Mouse (Mus musculus): Measurements from ENCODE around the gene Dhx58.

The Dhx58 gene

GRCm38 (mm10) chr11:100729976-100730375 is 25.9 kb upstream of the Dhx58 start:
- TF ChIP-seq CTCF (conservative IDR thresholded peaks at IDR 0.05; ENCODE audit: low read length) (no peak), POU5F1 (IDR thresholded peaks at IDR 0.05; ENCODE audit: borderline replicate concordance, low read length) (no peak), NANOG (IDR thresholded peaks at IDR 0.05; ENCODE audit: borderline replicate concordance, low read length) (no peak)
- H3K27me3 ChIP-seq (ENCODE audit: insufficient read depth, low read length) = no peaks in the 10 kb centered on the region
- H3K4me3 ChIP-seq (replicated peaks; ENCODE audit: low read length) = no peak overlapping the region
- H3K4me1 ChIP-seq (replicated peaks; ENCODE audit: low read depth, low read length) = peaks cover 90% of the 10 kb centered on the region
- peaks cover 77% of the 10 kb centered on the region for H3K36me3 ChIP-seq (ENCODE audit: insufficient read depth, low read length)
- no peaks in the 10 kb centered on the region for H3K9me3 ChIP-seq (ENCODE audit: low read length)

DNA sequence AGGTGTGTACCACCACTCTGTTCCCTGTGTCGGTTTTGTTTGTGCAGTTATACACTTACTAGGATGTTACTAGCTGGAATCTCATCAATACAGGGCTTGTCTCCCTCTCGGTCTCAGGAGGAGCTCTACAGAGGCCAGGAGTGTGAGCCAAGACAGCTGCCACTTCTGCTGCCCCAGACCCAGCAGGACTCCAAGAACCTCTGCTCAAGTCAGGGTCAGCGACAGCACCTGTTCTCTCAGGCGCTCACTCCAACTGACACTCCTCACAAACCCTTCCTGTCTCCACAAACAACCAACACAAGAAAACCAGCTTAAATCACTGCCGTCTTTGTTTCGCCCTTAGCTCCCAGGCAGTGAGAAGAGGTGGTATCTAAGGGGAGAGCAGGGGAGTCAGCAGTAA is 24.5 kb upstream of the Dhx58 start:
- TF ChIP-seq POU5F1 (IDR thresholded peaks at IDR 0.05; ENCODE audit: borderline replicate concordance, low read length) (no peak), NANOG (IDR thresholded peaks at IDR 0.05; ENCODE audit: borderline replicate concordance, low read length) (no peak), CTCF (conservative IDR thresholded peaks at IDR 0.05; ENCODE audit: low read length) (no peak)

DNA sequence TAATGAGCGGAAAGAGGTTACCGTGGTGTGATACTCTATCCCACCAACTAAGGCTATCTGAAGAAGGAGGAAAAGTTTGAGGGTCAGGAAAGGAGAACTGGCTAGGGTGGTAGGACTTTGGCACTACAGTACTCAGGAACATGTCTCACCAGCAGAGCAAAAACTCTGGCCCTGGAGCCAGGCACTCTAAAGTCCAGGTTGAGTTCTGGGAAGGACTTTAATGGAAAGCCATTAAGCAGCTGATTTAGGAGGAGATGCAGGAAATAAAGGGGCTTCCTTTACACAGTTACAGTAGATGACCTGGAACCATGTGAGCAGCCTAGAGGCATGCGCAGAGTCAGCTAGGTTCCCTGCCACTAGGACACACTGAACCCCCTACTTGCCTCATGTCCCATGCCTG is 23.1 kb upstream of the Dhx58 start:
- Histone ChIP-seq H3K4me3 (replicated peaks; ENCODE audit: low read length) (no peak overlapping the region), H3K4me1 (replicated peaks; ENCODE audit: low read depth, low read length) (peaks cover 91% of the 10 kb centered on the region), H3K9me3 (ENCODE audit: low read length) (no peaks in the 10 kb centered on the region), H3K27me3 (ENCODE audit: insufficient read depth, low read length) (no peaks in the 10 kb centered on the region), H3K36me3 (ENCODE audit: insufficient read depth, low read length) (peaks cover 63% of the 10 kb centered on the region)
- TF ChIP-seq CTCF (conservative IDR thresholded peaks at IDR 0.05; ENCODE audit: low read length) = no peak
- TF ChIP-seq POU5F1 (IDR thresholded peaks at IDR 0.05; ENCODE audit: borderline replicate concordance, low read length) = no peak
- no peak for TF ChIP-seq NANOG (IDR thresholded peaks at IDR 0.05; ENCODE audit: borderline replicate concordance, low read length)

More for the DNA sequence above, 24.5 kb upstream of the Dhx58 start:
- H3K9me3 ChIP-seq (ENCODE audit: low read length) = no peaks in the 10 kb centered on the region
- H3K36me3 ChIP-seq (ENCODE audit: insufficient read depth, low read length) = peaks cover 77% of the 10 kb centered on the region
- peaks cover 92% of the 10 kb centered on the region for H3K4me1 ChIP-seq (replicated peaks; ENCODE audit: low read depth, low read length)
- no peak overlapping the region for H3K4me3 ChIP-seq (replicated peaks; ENCODE audit: low read length)
- H3K27me3 ChIP-seq (ENCODE audit: insufficient read depth, low read length) = no peaks in the 10 kb centered on the region

DNA sequence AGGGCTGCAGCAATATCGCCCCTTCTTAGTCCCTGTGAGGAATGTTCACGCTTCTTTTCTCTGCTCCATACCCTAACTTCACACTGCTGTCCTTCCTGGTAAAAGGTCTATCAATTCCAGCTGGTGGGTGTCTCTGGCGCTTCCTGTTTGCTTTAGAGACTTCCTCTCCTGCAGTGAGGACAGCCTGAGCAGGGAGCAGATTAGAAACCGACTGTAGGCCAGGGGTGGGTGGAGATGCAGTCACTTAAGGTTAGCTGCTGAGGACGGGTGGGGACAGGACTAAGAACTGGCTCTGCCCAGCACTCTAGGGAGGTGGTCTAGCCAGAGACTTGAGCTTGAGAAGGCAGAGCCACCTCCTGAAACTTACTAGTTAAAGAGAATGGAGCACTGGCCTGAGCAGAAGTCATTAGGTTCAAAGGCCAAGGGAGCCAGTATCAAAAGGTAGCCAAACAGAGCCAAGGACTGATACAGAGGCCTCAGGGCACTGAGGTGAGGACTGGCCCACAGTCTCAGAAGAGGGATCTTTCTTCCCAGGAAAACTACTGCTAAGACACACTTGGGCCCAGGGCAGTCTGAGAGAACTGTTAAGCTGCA is 20.9 kb upstream of the Dhx58 start:
- no peak for TF ChIP-seq CTCF (conservative IDR thresholded peaks at IDR 0.05; ENCODE audit: low read length)
- peak; percentile 31; the same call in 1 of the 2 replicates for TF ChIP-seq NANOG (IDR thresholded peaks at IDR 0.05; ENCODE audit: borderline replicate concordance, low read length)
- peak overlapping the region; percentile 37; the same call in 1 of the 2 replicates for H3K4me3 ChIP-seq (replicated peaks; ENCODE audit: low read length)
- peaks cover 59% of the 10 kb centered on the region for H3K36me3 ChIP-seq (ENCODE audit: insufficient read depth, low read length)
- no peaks in the 10 kb centered on the region for H3K27me3 ChIP-seq (ENCODE audit: insufficient read depth, low read length)
- H3K4me1 ChIP-seq (replicated peaks; ENCODE audit: low read depth, low read length) = peaks cover 91% of the 10 kb centered on the region
- H3K9me3 ChIP-seq (ENCODE audit: low read length) = no peaks in the 10 kb centered on the region

- no peak for TF ChIP-seq NANOG (IDR thresholded peaks at IDR 0.05; ENCODE audit: borderline replicate concordance, low read length)
- no peak for TF ChIP-seq POU5F1 (IDR thresholded peaks at IDR 0.05; ENCODE audit: borderline replicate concordance, low read length)
- TF ChIP-seq CTCF (conservative IDR thresholded peaks at IDR 0.05; ENCODE audit: low read length) = no peak
- Histone ChIP-seq H3K36me3 (ENCODE audit: insufficient read depth, low read length) (peaks cover 59% of the 10 kb centered on the region), H3K4me3 (replicated peaks; ENCODE audit: low read length) (no peak overlapping the region), H3K27me3 (ENCODE audit: insufficient read depth, low read length) (no peaks in the 10 kb centered on the region), H3K4me1 (replicated peaks; ENCODE audit: low read depth, low read length) (peaks cover 93% of the 10 kb centered on the region), H3K9me3 (ENCODE audit: low read length) (no peaks in the 10 kb centered on the region)
These were observed 18.5 kb upstream of the Dhx58 start for GRCm38 (mm10) chr11:100722493-100723028.

DNA sequence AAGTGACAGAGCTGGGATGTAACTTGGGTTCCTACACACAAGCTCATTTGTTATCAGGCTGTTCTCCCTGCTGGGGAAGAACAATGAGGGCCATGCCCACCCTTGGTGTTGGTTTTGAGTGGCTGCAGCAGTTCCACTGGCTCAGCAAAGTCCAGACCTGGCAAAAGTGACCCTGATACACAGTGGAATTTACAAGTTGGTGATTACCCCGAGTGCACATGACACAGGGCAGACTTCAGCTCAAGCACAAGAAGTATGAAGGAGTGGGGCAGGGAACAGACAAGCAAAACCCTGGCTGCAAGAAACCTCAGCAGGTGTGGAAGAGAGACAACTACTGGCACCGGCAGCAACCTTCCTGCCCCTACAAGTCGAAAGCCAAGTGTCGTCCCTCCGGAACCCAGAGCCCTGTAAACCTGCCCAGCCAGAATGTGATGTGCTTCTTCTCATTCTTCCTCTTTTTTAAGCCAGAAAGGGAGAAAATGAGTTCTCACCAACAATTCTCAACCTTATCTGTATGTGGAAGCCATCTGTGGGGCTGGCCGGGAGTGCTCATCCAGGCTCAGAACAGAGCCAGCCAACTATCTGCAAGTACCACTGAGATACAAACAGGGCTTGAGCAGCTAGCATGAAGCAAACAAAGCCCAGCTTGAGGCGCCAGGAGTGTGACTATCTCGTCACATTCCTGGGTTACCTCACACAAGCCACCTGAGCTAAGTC is 17.9 kb upstream of the Dhx58 start:
- Histone ChIP-seq H3K9me3 (ENCODE audit: low read length) (no peaks in the 10 kb centered on the region), H3K4me1 (replicated peaks; ENCODE audit: low read depth, low read length) (peaks cover 93% of the 10 kb centered on the region), H3K36me3 (ENCODE audit: insufficient read depth, low read length) (peaks cover 60% of the 10 kb centered on the region), H3K4me3 (replicated peaks; ENCODE audit: low read length) (no peak overlapping the region), H3K27me3 (ENCODE audit: insufficient read depth, low read length) (no peaks in the 10 kb centered on the region)
- no peak for TF ChIP-seq NANOG (IDR thresholded peaks at IDR 0.05; ENCODE audit: borderline replicate concordance, low read length)
- no peak for TF ChIP-seq CTCF (conservative IDR thresholded peaks at IDR 0.05; ENCODE audit: low read length)
- TF ChIP-seq POU5F1 (IDR thresholded peaks at IDR 0.05; ENCODE audit: borderline replicate concordance, low read length) = no peak

- Histone ChIP-seq H3K4me3 (replicated peaks; ENCODE audit: low read length) (no peak overlapping the region), H3K9me3 (ENCODE audit: low read length) (no peaks in the 10 kb centered on the region), H3K36me3 (ENCODE audit: insufficient read depth, low read length) (peaks cover 67% of the 10 kb centered on the region), H3K27me3 (ENCODE audit: insufficient read depth, low read length) (no peaks in the 10 kb centered on the region), H3K4me1 (replicated peaks; ENCODE audit: low read depth, low read length) (peaks cover 95% of the 10 kb centered on the region)
- TF ChIP-seq POU5F1 (IDR thresholded peaks at IDR 0.05; ENCODE audit: borderline replicate concordance, low read length) = no peak
- no peak for TF ChIP-seq CTCF (conservative IDR thresholded peaks at IDR 0.05; ENCODE audit: low read length)
- no peak for TF ChIP-seq NANOG (IDR thresholded peaks at IDR 0.05; ENCODE audit: borderline replicate concordance, low read length)
These were observed 17.2 kb upstream of the Dhx58 start for GRCm38 (mm10) chr11:100721254-100721653.

- Histone ChIP-seq H3K4me1 (replicated peaks; ENCODE audit: low read depth, low read length) (peaks cover 95% of the 10 kb centered on the region), H3K9me3 (ENCODE audit: low read length) (no peaks in the 10 kb centered on the region), H3K27me3 (ENCODE audit: insufficient read depth, low read length) (no peaks in the 10 kb centered on the region), H3K4me3 (replicated peaks; ENCODE audit: low read length) (peak overlapping the region; percentile 53), H3K36me3 (ENCODE audit: insufficient read depth, low read length) (peaks cover 75% of the 10 kb centered on the region)
- no peak for TF ChIP-seq POU5F1 (IDR thresholded peaks at IDR 0.05; ENCODE audit: borderline replicate concordance, low read length)
- TF ChIP-seq CTCF (conservative IDR thresholded peaks at IDR 0.05; ENCODE audit: low read length) = no peak
- no peak for TF ChIP-seq NANOG (IDR thresholded peaks at IDR 0.05; ENCODE audit: borderline replicate concordance, low read length)
These were observed 16.3 kb upstream of the Dhx58 start for GRCm38 (mm10) chr11:100720345-100720744.

Data from E14TG2a.4 (cell line).